1 mouse cellular context compared by ENCODE assay signal in the genomic region with DNA sequence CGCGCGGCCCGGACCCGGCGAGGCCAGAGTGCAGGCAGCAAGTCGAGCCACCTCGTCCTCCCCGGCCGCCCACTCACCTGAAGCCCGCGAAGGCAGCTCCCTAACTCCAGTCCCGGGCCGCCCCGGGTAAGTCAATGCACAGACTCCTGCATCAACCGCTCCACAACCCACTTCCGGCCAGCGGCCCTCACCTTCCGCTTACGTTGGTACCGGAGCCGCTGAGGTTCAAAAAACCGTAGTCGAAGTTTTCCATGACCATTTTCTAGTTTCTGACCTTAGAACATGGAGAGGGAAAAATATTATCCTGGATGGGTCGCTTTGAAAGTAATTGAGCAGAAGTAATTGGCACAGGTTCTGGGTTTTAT.
TF ChIP-seq lines count a peak whose summit lies in the region.

A gene (minus strand): TSS at position 189 of the 365 bp plus-strand sequence.
A gene (minus strand): TSS at position 200 of the 365 bp plus-strand sequence.

TF ChIP-seq in CH12.LX, 34 proteins besides CTCF, POLR2A, EP300 and RAD21 (continued from another document):
- TF ChIP-seq RCOR1 (conservative IDR thresholded peaks at IDR 0.05; ENCODE audit: low read depth, low read length) (0 out of 2 replicates have a peak, but pooled peaks have one; percentile 18), TBP (conservative IDR thresholded peaks at IDR 0.05; ENCODE audit: low read depth, low read length) (peak; percentile 70; the same call in 1 of the 2 replicates), SIN3A (IDR thresholded peaks at IDR 0.05; ENCODE audit: low read length) (peak; percentile 97), POLR2AphosphoS2 (IDR thresholded peaks at IDR 0.05; ENCODE audit: low read depth, low read length) (peak; percentile 69; the same call in 1 of the 2 replicates), MYC (IDR thresholded peaks at IDR 0.05; ENCODE audit: low read depth, low read length) (no peak), MXI1 (IDR thresholded peaks at IDR 0.05; ENCODE audit: low read depth, low read length) (peak; percentile 79), TCF12 (IDR thresholded peaks at IDR 0.05; ENCODE audit: low read depth, low read length) (peak; percentile 79), USF2 (conservative IDR thresholded peaks at IDR 0.05; ENCODE audit: low read depth, low read length) (no peak), HCFC1 (IDR thresholded peaks at IDR 0.05; ENCODE audit: low read depth, low read length) (peak; percentile 96), BHLHE40 (IDR thresholded peaks at IDR 0.05; ENCODE audit: low read depth, low read length) (no peak; the same call in 1 of the 2 replicates), UBTF (IDR thresholded peaks at IDR 0.05; ENCODE audit: low read depth, low read length) (no peak), E2F4 (IDR thresholded peaks at IDR 0.05; ENCODE audit: insufficient replicate concordance, low read depth, low read length) (peak; percentile 61; the same call in 1 of the 2 replicates), KAT2A (IDR thresholded peaks at IDR 0.05; ENCODE audit: insufficient replicate concordance, low read length) (peak; percentile 91; the same call in 1 of the 2 replicates), ETS1 (conservative IDR thresholded peaks at IDR 0.05; ENCODE audit: low read depth, low read length) (peak; percentile 20; the same call in 1 of the 2 replicates), ZMIZ1 (IDR thresholded peaks at IDR 0.05; ENCODE audit: low read depth, low read length) (0 out of 2 replicates have a peak, but pooled peaks have one; percentile 44), IRF4 (IDR thresholded peaks at IDR 0.05; ENCODE audit: low read depth, low read length) (peak; percentile 72), MAFK (IDR thresholded peaks at IDR 0.05; ENCODE audit: insufficient replicate concordance, low read length) (no peak), ELF1 (IDR thresholded peaks at IDR 0.05; ENCODE audit: low read depth, low read length) (peak; percentile 96), MAZ (IDR thresholded peaks at IDR 0.05; ENCODE audit: low read depth, low read length) (peak; percentile 50; the same call in 1 of the 2 replicates)
TF ChIP-seq in CH12.LX: peak in this region for 17.
